Comparison of ENCODE assay signal across 14 mouse cellular contexts in genomic region chr4:126024303-126024900, GRCm38 (mm10). TPM values are rescaled to one million over a fixed set of nuclear protein-coding genes. Genes with fewer than 3 reads are reported as not detected.
DNase-seq lines count a peak whose midpoint lies in the region; ATAC-seq and TF ChIP-seq lines count a peak whose summit lies in the region.
"Had no signal": no experiment of that assay in that cellular context is flagged by ENCODE, and none has a peak within 500 bp of the region (broad histone marks: within the 10 kb centered on the region; RNA-seq: fewer than 3 reads in every experiment).

Gene Csf3r (plus strand): TSS chr4:126024550.

- no peaks in the 10 kb centered on the region for H3K36me3 ChIP-seq in lung, embryonic 15.5 days
- H3K36me3 ChIP-seq in liver, embryonic 13.5 days = no peaks in the 10 kb centered on the region
- H3K36me3 ChIP-seq in small intestine, adult 2 months (ENCODE audit: control insufficient read depth, insufficient read depth, low read length) = no peaks in the 10 kb centered on the region
- H3K36me3 ChIP-seq: neural tube, embryonic 13.5 days had no signal

- H3K27me3 ChIP-seq in lung, embryonic 15.5 days = no peaks in the 10 kb centered on the region
- peaks cover 15% of the 10 kb centered on the region for H3K27me3 ChIP-seq in liver, embryonic 13.5 days
- H3K27me3 ChIP-seq in small intestine, adult 2 months (ENCODE audit: control insufficient read depth, insufficient read depth, low read length) = no peaks in the 10 kb centered on the region
- H3K27me3 ChIP-seq: neural tube, embryonic 13.5 days had no signal

- DNase-seq in lung, postnatal 36 days = no peak
- DNase-seq in liver, embryonic 13.5 days = no peak
- DNase-seq in adrenal gland, adult (ENCODE audit: inconsistent age in 2 of 2, low spot score in 1 of 2) = no peak
- no peak for DNase-seq in cerebellum, postnatal 10 days
- DNase-seq: adrenal gland, postnatal 10 days; cerebellum, adult 11-12 months; heart, postnatal 36 days; kidney, postnatal 10 days had no signal

- no peak for TF ChIP-seq CTCF in cortical plate, adult 2 months (IDR thresholded peaks at IDR 0.05; ENCODE audit: extremely low read depth, insufficient read depth, low read length)
- TF ChIP-seq CTCF in small intestine, adult 2 months (IDR thresholded peaks at IDR 0.05; ENCODE audit: extremely low read depth, insufficient read length, insufficient replicate concordance, low read depth, low read length) = no peak

- ATAC-seq in lung, embryonic 15.5 days (ENCODE audit: borderline replicate concordance, extremely low read depth, low FRiP score, low TSS enrichment) = no peak
- ATAC-seq in liver, embryonic 13.5 days (ENCODE audit: low read depth) = peak; percentile 14; the same call in 1 of the 2 replicates
- ATAC-seq: inflammation-experienced regulatory T-cells, adult 6 months; midbrain, embryonic 16.5 days had no signal

- no peak for TF ChIP-seq POLR2A in cortical plate, adult 2 months (IDR thresholded peaks at IDR 0.05; ENCODE audit: extremely low read depth, insufficient read depth, low read length)
- no peak for TF ChIP-seq POLR2A in small intestine, adult 2 months (IDR thresholded peaks at IDR 0.05; ENCODE audit: low read depth, low read length)

- peak within 1 kb of the TSS; percentile 24; the same call in 1 of the 2 replicates for H3K4me2 ChIP-seq in lung, embryonic 15.5 days
- H3K4me2 ChIP-seq in liver, embryonic 13.5 days = peak within 1 kb of the TSS; percentile 35; the same call in 1 of the 2 replicates
- H3K4me2 ChIP-seq: neural tube, embryonic 13.5 days had no signal

- no peak within 1 kb of the TSS for H3K4me3 ChIP-seq in lung, embryonic 15.5 days
- H3K4me3 ChIP-seq in cortical plate, adult 2 months (ENCODE audit: insufficient read depth, low read length) = peak within 1 kb of the TSS; percentile 17; the same call in 1 of the 2 replicates
- peak within 1 kb of the TSS; percentile 20; the same call in 1 of the 2 replicates for H3K4me3 ChIP-seq in liver, embryonic 13.5 days (replicated peaks)
- peak within 1 kb of the TSS; percentile 35; the same call in 1 of the 2 replicates for H3K4me3 ChIP-seq in small intestine, adult 2 months (ENCODE audit: low read depth, low read length)
- H3K4me3 ChIP-seq: neural tube, embryonic 13.5 days had no signal

- no peaks in the 10 kb centered on the region for H3K4me1 ChIP-seq in lung, embryonic 15.5 days
- H3K4me1 ChIP-seq in cortical plate, adult 2 months (ENCODE audit: control insufficient read depth, insufficient read depth, low read length) = no peaks in the 10 kb centered on the region
- peaks cover 20% of the 10 kb centered on the region for H3K4me1 ChIP-seq in liver, embryonic 13.5 days (replicated peaks)
- H3K4me1 ChIP-seq in small intestine, adult 2 months (ENCODE audit: control insufficient read depth, insufficient read depth, insufficient read length, low read length) = no peaks in the 10 kb centered on the region
- H3K4me1 ChIP-seq: neural tube, embryonic 13.5 days had no signal

- H3K9me3 ChIP-seq in lung, embryonic 15.5 days = no peaks in the 10 kb centered on the region
- H3K9me3 ChIP-seq in liver, embryonic 13.5 days (replicated peaks) = no peaks in the 10 kb centered on the region
- H3K9me3 ChIP-seq: neural tube, embryonic 13.5 days had no signal

- no peak within 1 kb of the TSS for H3K27ac ChIP-seq in lung, embryonic 15.5 days
- H3K27ac ChIP-seq in cortical plate, adult 2 months (ENCODE audit: insufficient read depth, low read length) = no peak within 1 kb of the TSS; the same call in 1 of the 2 replicates
- H3K27ac ChIP-seq in liver, embryonic 13.5 days = peak within 1 kb of the TSS; percentile 23; the same call in 1 of the 2 replicates
- no peak within 1 kb of the TSS; the same call in 1 of the 2 replicates for H3K27ac ChIP-seq in small intestine, adult 2 months (ENCODE audit: insufficient read depth, low read depth, low read length)
- H3K27ac ChIP-seq: neural tube, embryonic 13.5 days had no signal

- WGBS in lung, embryonic 15.5 days = 31% methylated on average over 16 of the region's 16 CpGs
- WGBS in liver, embryonic 13.5 days (ENCODE audit: insufficient replicate concordance) = 11% methylated on average over 16 of the region's 16 CpGs
- WGBS in small intestine, adult 2 months = 44% methylated on average over 16 of the region's 16 CpGs

- H3K9ac ChIP-seq in lung, embryonic 15.5 days = no peak within 1 kb of the TSS
- no peak within 1 kb of the TSS for H3K9ac ChIP-seq in liver, embryonic 13.5 days
- H3K9ac ChIP-seq: neural tube, embryonic 13.5 days had no signal

RNA-seq across cellular contexts. Expression of gene Csf3r, which starts in this region (rescaled TPM):
- polyA plus RNA-seq in lung, embryonic 15.5 days (2015; fragmentation: Nextera tagmentation; extraction: Ambion mirVana) = 1.5 and 1.7 TPM in 2 replicates
- polyA plus RNA-seq in cortical plate, adult 2 months (2012; rRNA removed) = 6.6 and 6.8 TPM in 2 replicates
- polyA plus RNA-seq in liver, embryonic 13.5 days (2015; fragmentation: Nextera tagmentation; extraction: Ambion mirVana) = 2.0 and 2.4 TPM in 2 replicates
- 2.1 and 2.3 TPM in 2 replicates for polyA plus RNA-seq in small intestine, adult 2 months (2012; rRNA removed)
